Mouse (Mus musculus) neural tube, embryonic 11.5 days (tissue): ENCODE measurements around the gene Tenm4. TPM values are rescaled to one million over a fixed set of nuclear protein-coding genes. Genes with fewer than 3 reads are reported as not detected.

Experiments used
- ATAC-seq: fragments of 200-750 bp; cut with Nextera tagmentation; 2 replicates; pipeline ENCODE4 v1.8.0; 2017; ENCODE audit warnings: moderate number of reproducible peaks, mild to moderate bottlenecking, moderate TSS enrichment, moderate library complexity; ENCODE audit not compliant: insufficient read depth, low FRiP score, low TSS enrichment
- DNase-seq: peaks from one replicate; pipeline ENCODE4 v3.0.0-alpha.2; 2015; ENCODE audit warnings: low spot score
- H3K27ac ChIP-seq: fragments of 300-500 bp; sonication (generic); 2 replicates; pipeline ENCODE4 v1.5.1; 2014; ENCODE audit warnings: low read depth, mild to moderate bottlenecking, low read length
- H3K27me3 ChIP-seq: fragments of 300-500 bp; sonication (generic); 2 replicates; pipeline ENCODE4 v1.6.1; 2014; ENCODE audit warnings: mild to moderate bottlenecking, low read length, mixed read lengths; ENCODE audit not compliant: control insufficient read depth, insufficient read depth
- H3K36me3 ChIP-seq: fragments of 300-500 bp; sonication (generic); 2 replicates; pipeline ENCODE4 v1.6.1; 2014; ENCODE audit warnings: mild to moderate bottlenecking, low read length, moderate library complexity, mixed read lengths; ENCODE audit not compliant: control insufficient read depth, insufficient read depth
- H3K4me1 ChIP-seq: fragments of 300-500 bp; sonication (generic); 2 replicates; pipeline ENCODE4 v1.6.1; 2014; ENCODE audit warnings: low read length, mixed read lengths; ENCODE audit not compliant: control insufficient read depth, insufficient read depth
- H3K4me2 ChIP-seq: fragments of 300-500 bp; sonication (generic); 2 replicates; pipeline ENCODE4 v1.6.1; 2014; ENCODE audit warnings: low read depth, mild to moderate bottlenecking, moderate library complexity
- H3K4me3 ChIP-seq: fragments of 300-500 bp; sonication (generic); 2 replicates; pipeline ENCODE4 v1.5.1; 2014; ENCODE audit warnings: low read depth, low read length
- H3K9ac ChIP-seq: fragments of 300-500 bp; sonication (generic); 2 replicates; pipeline ENCODE4 v1.6.1; 2014; ENCODE audit warnings: mild to moderate bottlenecking, low read length
- H3K9me3 ChIP-seq: fragments of 300-500 bp; sonication (generic); 2 replicates; pipeline ENCODE4 v1.6.1; 2016; ENCODE audit warnings: low read length; ENCODE audit not compliant: control insufficient read depth
- WGBS: fragments of 180-500 bp; shearing (Covaris S2); extraction: QIAGEN DNeasy Blood & Tissue Kit; methylation state at CpG from one replicate; pipeline ENCODE4 v1.1.7; 2014; 5-methylcytosine and 5-hydroxymethylcytosine counted together
- polyA plus RNA-seq: library from polyadenylated mRNA; unstranded; fragments of >200 nt; fragmentation: Nextera tagmentation; extraction: Ambion mirVana; gene quantifications from 2 replicates; pipeline ENCODE4 v1.2.1, GENCODE M21; 2014

Tenm4 gene
- polyA plus RNA-seq, 1 experiment from 2014 or later: 32.7 TPM

DNA sequence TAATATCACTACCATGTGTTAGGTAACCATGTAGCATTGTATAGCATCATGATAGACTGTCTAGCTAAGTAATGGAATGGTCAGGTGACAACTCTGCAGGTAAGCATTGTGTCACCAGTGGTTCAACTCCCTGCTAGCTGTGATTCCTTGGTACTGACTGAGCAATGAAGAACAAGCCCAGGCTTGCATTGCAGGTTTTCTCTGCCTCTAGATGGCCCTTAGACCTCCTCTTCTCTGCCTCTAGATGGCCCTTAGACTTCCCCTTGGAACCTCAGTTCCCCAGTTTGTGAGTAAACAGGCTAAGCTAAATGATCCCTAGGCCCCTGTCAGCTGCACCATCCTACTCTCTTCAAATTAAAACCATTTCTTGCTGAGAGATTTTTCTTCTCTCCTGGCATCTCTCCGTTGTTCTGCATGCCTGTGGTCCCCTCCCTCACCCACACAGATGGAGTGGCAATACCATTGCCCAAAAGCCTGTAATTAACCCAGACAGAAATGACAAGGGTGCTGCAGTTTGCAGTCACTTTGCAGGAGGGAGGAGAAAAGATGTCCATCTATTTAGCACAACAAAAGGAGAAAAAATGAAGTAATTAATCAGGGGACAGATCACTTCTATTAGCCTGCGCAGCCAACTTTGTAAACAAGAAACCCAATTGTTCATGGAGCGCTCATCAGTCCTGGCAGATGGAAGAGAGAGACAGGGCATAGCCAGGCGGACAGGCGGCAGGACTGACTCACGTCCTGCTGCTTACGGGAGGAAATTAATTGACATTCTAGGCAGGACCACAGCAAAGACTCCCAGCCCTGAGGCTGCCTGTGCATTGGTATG lies 694.1 kb downstream of the Tenm4 start:
- H3K36me3 ChIP-seq: peaks cover 3% of the 10 kb centered on the region; the same call in 1 of the 2 replicates
- H3K9me3 ChIP-seq: no peaks in the 10 kb centered on the region
- peaks cover 8% of the 10 kb centered on the region; the same call in 1 of the 2 replicates for H3K4me1 ChIP-seq

GRCm38 (mm10) chr7:96869079-96869810 lies 698.2 kb downstream of the Tenm4 start:
- 89% methylated on average over 16 of the region's 16 CpGs for WGBS
- Histone ChIP-seq H3K4me2 (no peak overlapping the region), H3K9me3 (no peaks in the 10 kb centered on the region), H3K27ac (no peak overlapping the region), H3K9ac (no peak overlapping the region), H3K4me3 (no peak overlapping the region), H3K27me3 (no peaks in the 10 kb centered on the region), H3K36me3 (peaks cover 5% of the 10 kb centered on the region; the same call in 1 of the 2 replicates), H3K4me1 (peaks cover 8% of the 10 kb centered on the region; the same call in 1 of the 2 replicates)
- no peak for DNase-seq
- no peak for ATAC-seq

More for the DNA sequence above, 694.1 kb downstream of the Tenm4 start:
- Histone ChIP-seq H3K27ac (no peak overlapping the region), H3K9ac (no peak overlapping the region), H3K4me2 (no peak overlapping the region), H3K4me3 (no peak overlapping the region), H3K27me3 (no peaks in the 10 kb centered on the region)
- ATAC-seq: peak; percentile 83
- peak; percentile 66 for DNase-seq
- WGBS: 41% methylated on average over 7 of the region's 7 CpGs

- 89% methylated on average over 8 of the region's 8 CpGs for WGBS
- H3K36me3 ChIP-seq: peaks cover 5% of the 10 kb centered on the region; the same call in 1 of the 2 replicates
Observed at GRCm38 (mm10) chr7:96870473-96870872, 699.4 kb downstream of the Tenm4 start.

DNA sequence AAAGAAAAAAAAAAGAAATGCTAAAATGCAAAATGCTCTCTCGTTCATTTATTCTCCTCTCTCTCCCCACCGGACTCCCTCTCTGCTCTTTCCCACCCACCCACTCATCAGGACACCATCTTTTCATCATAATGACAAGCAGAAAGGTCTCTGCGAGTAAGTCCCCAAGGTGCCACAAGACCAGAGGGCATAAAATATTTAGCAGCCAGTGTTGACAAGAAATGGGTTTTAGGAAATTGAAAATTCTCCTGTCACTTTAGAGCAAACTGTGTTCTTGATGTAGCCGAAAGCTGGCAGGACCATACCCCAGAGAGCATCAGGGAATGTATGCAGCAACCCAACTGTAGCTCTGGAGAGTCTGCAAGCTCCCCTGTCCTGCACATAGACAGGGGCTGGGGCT lies 700.0 kb downstream of the Tenm4 start:
- Histone ChIP-seq H3K27ac (no peak overlapping the region), H3K27me3 (no peaks in the 10 kb centered on the region), H3K36me3 (peaks cover 5% of the 10 kb centered on the region; the same call in 1 of the 2 replicates), H3K4me1 (no peaks in the 10 kb centered on the region), H3K4me3 (no peak overlapping the region), H3K9ac (no peak overlapping the region), H3K4me2 (no peak overlapping the region), H3K9me3 (no peaks in the 10 kb centered on the region)
- DNase-seq (no peak), ATAC-seq (no peak)
- 80% methylated on average over 4 of the region's 4 CpGs for WGBS

More at GRCm38 (mm10) chr7:96870473-96870872, 699.4 kb downstream of the Tenm4 start:
- H3K27ac ChIP-seq: no peak overlapping the region
- no peaks in the 10 kb centered on the region for H3K27me3 ChIP-seq
- 0 out of 2 replicates have a peak, but pooled peaks cover 2% of the 10 kb centered on the region for H3K4me1 ChIP-seq
- no peak overlapping the region for H3K4me3 ChIP-seq
- no peak overlapping the region for H3K4me2 ChIP-seq
- no peaks in the 10 kb centered on the region for H3K9me3 ChIP-seq
- ATAC-seq (no peak), DNase-seq (no peak)
- H3K9ac ChIP-seq: no peak overlapping the region

GRCm38 (mm10) chr7:96878511-96879276 lies 707.6 kb downstream of the Tenm4 start:
- Histone ChIP-seq H3K27me3 (no peaks in the 10 kb centered on the region), H3K4me2 (no peak overlapping the region), H3K9ac (no peak overlapping the region), H3K4me3 (no peak overlapping the region), H3K27ac (no peak overlapping the region), H3K4me1 (no peaks in the 10 kb centered on the region), H3K9me3 (no peaks in the 10 kb centered on the region), H3K36me3 (0 out of 2 replicates have a peak, but pooled peaks cover 2% of the 10 kb centered on the region)
- ATAC-seq (no peak), DNase-seq (no peak)
- 89% methylated on average over 7 of the region's 7 CpGs for WGBS

GRCm38 (mm10) chr7:96879593-96879992 lies 708.5 kb downstream of the Tenm4 start:
- no peak overlapping the region for H3K4me3 ChIP-seq
- no peaks in the 10 kb centered on the region for H3K9me3 ChIP-seq
- H3K9ac ChIP-seq: no peak overlapping the region
- no peaks in the 10 kb centered on the region for H3K4me1 ChIP-seq
- ATAC-seq: no peak
- H3K27me3 ChIP-seq: no peaks in the 10 kb centered on the region
- DNase-seq: no peak
- no peak overlapping the region for H3K4me2 ChIP-seq
- H3K27ac ChIP-seq: no peak overlapping the region
- 88% methylated on average over 6 of the region's 6 CpGs for WGBS
- H3K36me3 ChIP-seq: no peaks in the 10 kb centered on the region

DNA sequence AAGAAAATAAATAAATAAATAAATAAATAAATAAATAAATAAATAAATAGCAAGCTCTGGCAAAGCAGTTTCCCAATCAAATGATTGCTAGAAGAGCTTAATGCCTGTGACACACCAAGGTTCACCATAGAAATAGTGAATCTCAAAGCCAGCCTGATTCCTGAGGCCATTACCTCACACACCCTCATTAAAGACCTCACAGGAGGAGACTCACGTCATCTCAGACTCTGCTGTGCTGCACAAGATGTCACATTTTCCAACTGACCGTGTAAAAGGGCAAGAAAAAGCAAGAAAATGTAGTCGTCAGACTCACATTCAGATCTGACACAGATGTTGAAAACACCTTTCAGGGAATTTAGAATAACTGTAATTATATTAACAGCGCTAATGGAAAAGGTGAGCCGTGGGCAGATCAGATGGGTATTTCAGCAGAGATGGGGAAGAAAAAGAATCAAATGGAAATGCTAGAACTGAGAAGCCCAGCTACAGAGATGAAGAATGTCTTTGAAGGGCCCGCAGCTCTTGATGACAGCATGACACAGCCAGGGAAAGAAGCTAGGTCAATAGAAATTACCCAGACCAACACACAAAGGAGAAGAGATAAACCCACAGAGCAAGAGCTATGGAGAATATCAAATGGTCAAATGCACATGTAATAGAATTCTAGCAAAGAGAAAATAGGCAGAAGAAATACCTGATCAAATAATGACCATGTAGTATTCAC lies 709.3 kb downstream of the Tenm4 start:
- H3K4me2 ChIP-seq: no peak overlapping the region
- no peaks in the 10 kb centered on the region for H3K4me1 ChIP-seq
- no peak overlapping the region for H3K27ac ChIP-seq
- no peak overlapping the region for H3K4me3 ChIP-seq
- no peak for DNase-seq
- H3K9ac ChIP-seq: no peak overlapping the region
- WGBS: 84% methylated on average over 6 of the region's 6 CpGs
- H3K36me3 ChIP-seq: peaks cover 2% of the 10 kb centered on the region; the same call in 1 of the 2 replicates
- ATAC-seq: no peak
- H3K9me3 ChIP-seq: no peaks in the 10 kb centered on the region
- no peaks in the 10 kb centered on the region for H3K27me3 ChIP-seq

- no peak overlapping the region for H3K9ac ChIP-seq
- peaks cover 3% of the 10 kb centered on the region; the same call in 1 of the 2 replicates for H3K36me3 ChIP-seq
- no peaks in the 10 kb centered on the region for H3K27me3 ChIP-seq
- no peaks in the 10 kb centered on the region for H3K9me3 ChIP-seq
- H3K4me1 ChIP-seq: no peaks in the 10 kb centered on the region
- no peak overlapping the region for H3K4me3 ChIP-seq
- WGBS: 98% methylated on average over 3 of the region's 3 CpGs
- ATAC-seq (no peak), DNase-seq (no peak)
- H3K4me2 ChIP-seq: no peak overlapping the region
- no peak overlapping the region for H3K27ac ChIP-seq
Observed at GRCm38 (mm10) chr7:96883297-96883696, 712.3 kb downstream of the Tenm4 start.
